Mouse (Mus musculus): ENCODE data around the gene Zfp692. TPM values are rescaled to one million over a fixed set of nuclear protein-coding genes. Genes with fewer than 3 reads are reported as not detected.

The Zfp692 gene
- 27.1 and 30.9 TPM in 2 replicates for polyA plus RNA-seq (2016; fragmentation: Nextera tagmentation; extraction: Ambion mirVana)

DNA sequence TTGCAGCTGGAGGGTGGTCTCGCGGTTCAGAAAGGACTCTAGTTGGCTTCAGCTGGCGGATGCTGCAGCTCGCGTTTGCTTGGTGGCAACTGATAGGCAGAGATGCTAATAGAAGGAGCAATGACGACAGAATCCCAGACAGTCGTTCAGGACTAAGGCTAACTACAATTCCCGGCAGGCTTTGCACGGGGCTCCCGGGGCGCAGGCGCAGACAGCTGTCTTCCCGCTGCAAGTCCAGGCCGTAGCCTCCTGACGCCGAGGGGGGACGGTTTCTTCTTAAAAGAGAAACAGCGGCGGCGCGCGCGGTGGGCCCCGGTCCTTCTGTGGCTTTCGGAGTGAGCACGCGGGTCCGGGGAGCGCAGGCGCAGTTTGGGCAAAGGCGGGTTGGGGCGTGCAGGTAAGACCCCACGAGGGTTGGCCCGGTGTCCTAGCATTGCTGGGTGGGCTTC is at the start of gene Zfp692:
Gene Zfp692 (plus strand): TSS at position 210 of the 449 bp plus-strand sequence.
- H3K4me1 ChIP-seq, result peaks cover 28% of the 10 kb centered on the region
- no peaks in the 10 kb centered on the region for H3K27me3 ChIP-seq (ENCODE audit: poor library complexity, severe bottlenecking)
- H3K4me3 ChIP-seq, result peak within 1 kb of the TSS; percentile 65
- DNase-seq (ENCODE audit: extremely low spot score, low spot score), result peak; percentile 94
- H3K9me3 ChIP-seq, result no peaks in the 10 kb centered on the region
- H3K36me3 ChIP-seq (replicated peaks), result peaks cover 29% of the 10 kb centered on the region
- under 1% methylated on average over 34 of the region's 34 CpGs for WGBS
- H3K27ac ChIP-seq, result peak within 1 kb of the TSS; percentile 90

GRCm38 (mm10) chr11:58257816-58258215 is 49.1 kb upstream of the Zfp692 start:
- no peaks in the 10 kb centered on the region for H3K9me3 ChIP-seq
- H3K27ac ChIP-seq, result no peak overlapping the region
- no peaks in the 10 kb centered on the region for H3K27me3 ChIP-seq (ENCODE audit: poor library complexity, severe bottlenecking)
- H3K36me3 ChIP-seq (replicated peaks), result no peaks in the 10 kb centered on the region
- no peak for DNase-seq (ENCODE audit: extremely low spot score, low spot score)
- no peak overlapping the region for H3K4me3 ChIP-seq
- H3K4me1 ChIP-seq, result no peaks in the 10 kb centered on the region
- WGBS, result 81% methylated on average over 5 of the region's 5 CpGs

- Histone ChIP-seq H3K27ac (no peak overlapping the region), H3K4me3 (no peak overlapping the region), H3K27me3 (ENCODE audit: poor library complexity, severe bottlenecking) (no peaks in the 10 kb centered on the region), H3K36me3 (replicated peaks) (no peaks in the 10 kb centered on the region), H3K4me1 (no peaks in the 10 kb centered on the region), H3K9me3 (no peaks in the 10 kb centered on the region)
- DNase-seq (ENCODE audit: extremely low spot score, low spot score), result no peak
- 92% methylated on average over 4 of the region's 4 CpGs for WGBS
Observed at GRCm38 (mm10) chr11:58260156-58260555, 46.7 kb upstream of the Zfp692 start.

GRCm38 (mm10) chr11:58261826-58262225 is 45.0 kb upstream of the Zfp692 start:
- Histone ChIP-seq H3K9me3 (no peaks in the 10 kb centered on the region), H3K4me1 (no peaks in the 10 kb centered on the region), H3K27ac (no peak overlapping the region), H3K27me3 (ENCODE audit: poor library complexity, severe bottlenecking) (no peaks in the 10 kb centered on the region), H3K4me3 (no peak overlapping the region), H3K36me3 (replicated peaks) (no peaks in the 10 kb centered on the region)
- WGBS, result 86% methylated on average over 4 of the region's 4 CpGs
- no peak for DNase-seq (ENCODE audit: extremely low spot score, low spot score)

DNA sequence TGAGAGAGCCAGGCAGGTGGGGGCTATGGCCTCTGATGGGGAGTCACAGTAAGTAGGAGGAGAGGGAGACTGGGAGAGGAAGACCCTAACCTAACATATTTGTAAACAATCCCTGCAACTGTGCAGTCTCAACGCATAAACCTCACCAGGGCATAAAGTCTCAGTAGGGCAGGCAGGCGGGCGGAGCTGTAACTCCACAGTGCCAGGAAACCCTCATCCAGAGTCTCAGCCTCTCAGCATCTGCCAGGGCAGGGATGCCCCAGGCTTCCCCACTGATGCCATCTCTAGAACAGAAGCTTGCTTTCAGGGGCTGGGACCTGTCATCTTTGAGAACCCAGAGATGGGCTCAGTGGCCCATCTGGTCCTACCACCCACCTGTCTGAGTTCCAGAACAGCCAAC is 44.5 kb upstream of the Zfp692 start:
- Histone ChIP-seq H3K4me1 (no peaks in the 10 kb centered on the region), H3K4me3 (no peak overlapping the region), H3K36me3 (replicated peaks) (no peaks in the 10 kb centered on the region), H3K27ac (no peak overlapping the region), H3K9me3 (no peaks in the 10 kb centered on the region), H3K27me3 (ENCODE audit: poor library complexity, severe bottlenecking) (no peaks in the 10 kb centered on the region)
- no peak for DNase-seq (ENCODE audit: extremely low spot score, low spot score)
- WGBS, result 89% methylated on average over 3 of the region's 3 CpGs

DNA sequence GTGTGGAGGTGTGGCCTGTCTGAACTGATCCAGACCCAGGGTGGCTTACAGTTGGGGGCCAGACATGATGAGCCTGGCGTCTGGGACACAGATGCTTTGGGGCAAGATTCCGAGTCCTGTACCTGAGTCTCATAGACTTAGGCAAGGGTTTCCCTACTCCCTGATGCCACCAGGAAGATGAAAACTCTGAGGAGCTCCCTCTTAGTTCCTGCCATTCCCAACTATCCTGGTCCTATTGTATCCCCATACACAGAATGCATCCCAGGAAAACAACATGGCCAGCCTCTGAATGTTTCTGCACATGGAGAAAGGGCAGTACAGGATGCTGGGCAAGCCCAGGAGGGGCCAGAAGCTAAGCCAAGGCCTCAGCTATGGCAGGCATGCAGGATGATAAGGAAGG is 43.4 kb upstream of the Zfp692 start:
- no peak for DNase-seq (ENCODE audit: extremely low spot score, low spot score)
- H3K27me3 ChIP-seq (ENCODE audit: poor library complexity, severe bottlenecking), result no peaks in the 10 kb centered on the region
- H3K4me1 ChIP-seq, result no peaks in the 10 kb centered on the region
- no peak overlapping the region for H3K4me3 ChIP-seq
- no peaks in the 10 kb centered on the region for H3K36me3 ChIP-seq (replicated peaks)
- no peak overlapping the region for H3K27ac ChIP-seq
- H3K9me3 ChIP-seq, result no peaks in the 10 kb centered on the region
- WGBS, result 89% methylated on average over 2 of the region's 2 CpGs

GRCm38 (mm10) chr11:58264546-58264945 is 42.3 kb upstream of the Zfp692 start:
- H3K9me3 ChIP-seq, result no peaks in the 10 kb centered on the region
- H3K27ac ChIP-seq, result no peak overlapping the region
- no peak for DNase-seq (ENCODE audit: extremely low spot score, low spot score)
- H3K36me3 ChIP-seq (replicated peaks), result no peaks in the 10 kb centered on the region
- no peaks in the 10 kb centered on the region for H3K4me1 ChIP-seq
- 87% methylated on average over 9 of the region's 9 CpGs for WGBS
- H3K4me3 ChIP-seq, result no peak overlapping the region
- no peaks in the 10 kb centered on the region for H3K27me3 ChIP-seq (ENCODE audit: poor library complexity, severe bottlenecking)

- Histone ChIP-seq H3K27ac (no peak overlapping the region), H3K4me1 (no peaks in the 10 kb centered on the region), H3K4me3 (no peak overlapping the region), H3K9me3 (no peaks in the 10 kb centered on the region), H3K27me3 (ENCODE audit: poor library complexity, severe bottlenecking) (no peaks in the 10 kb centered on the region), H3K36me3 (replicated peaks) (no peaks in the 10 kb centered on the region)
- 89% methylated on average over 3 of the region's 3 CpGs for WGBS
- DNase-seq (ENCODE audit: extremely low spot score, low spot score), result no peak
Observed at GRCm38 (mm10) chr11:58268285-58268684, 38.6 kb upstream of the Zfp692 start.

GRCm38 (mm10) chr11:58274572-58274971 is 32.3 kb upstream of the Zfp692 start, which contains the start of gene 4930438A08Rik:
Gene 4930438A08Rik (plus strand): TSS chr11:58274799.
- Histone ChIP-seq H3K27me3 (ENCODE audit: poor library complexity, severe bottlenecking) (no peaks in the 10 kb centered on the region), H3K4me1 (peaks cover 3% of the 10 kb centered on the region; the same call in 1 of the 2 replicates), H3K36me3 (replicated peaks) (no peaks in the 10 kb centered on the region), H3K9me3 (no peaks in the 10 kb centered on the region), H3K27ac (no peak within 1 kb of the TSS), H3K4me3 (no peak within 1 kb of the TSS)
- WGBS, result 74% methylated on average over 2 of the region's 2 CpGs
- no peak for DNase-seq (ENCODE audit: extremely low spot score, low spot score)

DNA sequence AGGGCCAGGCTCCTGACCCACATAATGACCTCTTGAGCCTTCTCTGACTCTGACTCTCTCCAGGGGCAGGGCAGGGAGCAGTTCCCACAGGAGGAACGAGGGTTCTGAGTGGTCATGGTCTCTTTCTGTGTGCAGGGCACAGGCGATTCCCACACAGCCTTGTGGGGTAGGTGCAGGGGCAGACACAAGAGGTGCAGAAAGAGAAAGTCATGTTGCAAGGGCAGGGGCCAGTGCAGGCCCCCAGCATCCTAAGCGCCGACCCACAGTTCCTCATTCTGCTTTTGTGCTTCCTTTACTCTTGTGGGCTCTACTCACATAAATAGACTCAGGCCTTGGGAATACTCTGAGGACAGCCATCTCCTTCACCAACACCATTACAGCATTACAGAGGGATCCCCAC is 31.1 kb upstream of the Zfp692 start:
- Histone ChIP-seq H3K4me1 (peaks cover 3% of the 10 kb centered on the region; the same call in 1 of the 2 replicates), H3K36me3 (replicated peaks) (no peaks in the 10 kb centered on the region), H3K4me3 (no peak overlapping the region), H3K9me3 (no peaks in the 10 kb centered on the region), H3K27me3 (ENCODE audit: poor library complexity, severe bottlenecking) (no peaks in the 10 kb centered on the region), H3K27ac (no peak overlapping the region)
- no peak for DNase-seq (ENCODE audit: extremely low spot score, low spot score)
- WGBS, result 85% methylated on average over 4 of the region's 4 CpGs

DNA sequence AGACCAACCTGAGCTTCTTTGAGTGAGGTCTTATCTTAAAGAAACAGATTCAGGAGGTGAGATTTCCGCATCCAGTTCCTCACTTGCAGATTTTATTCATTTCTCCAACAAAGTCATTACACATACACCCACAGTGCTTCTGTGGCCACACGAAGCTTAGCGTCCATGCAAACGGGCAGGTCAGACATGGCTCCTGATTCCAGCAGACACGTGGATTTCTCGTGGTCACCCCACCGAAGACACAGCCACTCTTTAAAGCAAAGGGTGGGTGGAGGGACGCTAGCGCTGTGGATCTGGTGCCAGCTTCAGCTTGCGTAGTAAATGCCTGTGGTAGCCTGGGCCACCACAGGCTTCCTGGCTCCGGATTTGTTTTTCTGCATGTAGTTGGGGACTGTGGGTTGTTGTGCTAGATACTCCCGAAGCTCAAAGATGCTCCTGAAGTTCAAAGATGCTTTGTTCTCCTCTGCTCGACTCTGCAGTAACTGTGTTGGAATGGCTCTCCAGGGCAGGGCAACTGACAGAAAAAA is 24.8 kb upstream of the Zfp692 start:
- no peak overlapping the region for H3K27ac ChIP-seq
- H3K9me3 ChIP-seq, result no peaks in the 10 kb centered on the region
- no peak for DNase-seq (ENCODE audit: extremely low spot score, low spot score)
- no peak overlapping the region for H3K4me3 ChIP-seq
- H3K4me1 ChIP-seq, result no peaks in the 10 kb centered on the region
- WGBS, result 87% methylated on average over 13 of the region's 13 CpGs
- H3K27me3 ChIP-seq (ENCODE audit: poor library complexity, severe bottlenecking), result no peaks in the 10 kb centered on the region
- no peaks in the 10 kb centered on the region for H3K36me3 ChIP-seq (replicated peaks)

DNA sequence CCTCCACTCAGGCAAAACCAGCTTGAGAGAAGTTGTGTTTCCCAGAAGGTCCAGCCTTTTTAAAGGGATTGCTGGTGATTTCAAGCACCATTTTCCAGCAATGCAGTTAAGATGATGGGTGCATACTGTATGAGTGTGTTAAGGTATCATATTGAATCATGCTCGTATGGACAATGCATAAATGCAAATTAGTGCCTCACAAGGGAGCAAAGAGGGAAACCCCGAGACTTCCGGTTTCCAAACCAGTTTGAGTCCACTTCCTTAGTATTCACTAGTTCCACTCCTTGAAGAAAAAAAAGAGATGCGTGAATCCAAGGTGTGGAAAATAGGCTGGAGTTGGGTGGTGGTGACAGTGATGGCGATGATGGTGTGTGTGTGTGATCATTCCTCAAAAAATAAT is 24.4 kb upstream of the Zfp692 start:
- DNase-seq (ENCODE audit: extremely low spot score, low spot score), result no peak
- H3K9me3 ChIP-seq, result no peaks in the 10 kb centered on the region
- H3K4me3 ChIP-seq, result no peak overlapping the region
- H3K4me1 ChIP-seq, result no peaks in the 10 kb centered on the region
- WGBS, result 91% methylated on average over 5 of the region's 5 CpGs
- no peak overlapping the region for H3K27ac ChIP-seq
- H3K36me3 ChIP-seq (replicated peaks), result no peaks in the 10 kb centered on the region
- H3K27me3 ChIP-seq (ENCODE audit: poor library complexity, severe bottlenecking), result no peaks in the 10 kb centered on the region

DNA sequence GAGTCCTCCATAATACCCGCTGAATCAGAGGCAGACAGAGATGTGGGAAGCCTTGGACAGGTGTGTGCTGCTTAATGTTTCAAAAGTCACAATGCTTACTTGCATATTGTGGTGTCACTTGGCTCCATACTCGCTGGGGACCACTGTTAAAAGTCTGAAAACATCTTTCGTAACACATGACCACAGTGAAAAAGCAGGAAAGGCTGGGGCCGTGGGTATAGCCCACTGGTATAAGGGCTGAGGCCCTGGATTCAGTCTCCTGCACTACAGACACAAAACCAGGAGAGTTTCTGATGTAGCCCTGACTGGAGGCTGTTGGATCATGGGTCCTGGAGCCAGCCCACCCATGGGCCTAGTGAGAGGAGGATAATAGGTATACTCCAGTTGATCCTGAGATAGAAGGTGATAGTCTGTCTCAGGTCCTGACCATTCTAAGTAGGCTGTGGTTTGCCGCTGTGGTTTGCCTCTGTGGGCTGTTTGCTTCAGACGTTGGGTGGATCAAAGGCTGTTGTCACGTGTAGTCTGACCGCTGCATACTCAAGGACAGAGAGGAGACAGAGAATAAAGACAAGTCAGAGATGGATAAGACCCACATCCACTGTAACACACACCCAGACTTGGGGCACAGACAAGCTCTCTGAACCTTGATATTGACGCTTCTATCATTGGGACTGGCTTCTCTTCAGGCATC is 16.7 kb upstream of the Zfp692 start:
- WGBS, result 82% methylated on average over 9 of the region's 9 CpGs
- Histone ChIP-seq H3K4me3 (no peak overlapping the region), H3K36me3 (replicated peaks) (no peaks in the 10 kb centered on the region), H3K27ac (no peak overlapping the region), H3K9me3 (no peaks in the 10 kb centered on the region), H3K27me3 (ENCODE audit: poor library complexity, severe bottlenecking) (no peaks in the 10 kb centered on the region), H3K4me1 (no peaks in the 10 kb centered on the region)
- DNase-seq (ENCODE audit: extremely low spot score, low spot score), result no peak
